Mouse (Mus musculus): Measurements from ENCODE around the gene Dnhd1.

- TF ChIP-seq POLR2A (IDR thresholded peaks at IDR 0.05; ENCODE audit: insufficient read depth, low read depth, low read length), result no peak
- TF ChIP-seq CTCF (IDR thresholded peaks at IDR 0.05; ENCODE audit: insufficient read depth, low read depth, low read length), result no peak
Observed at GRCm38 (mm10) chr7:105621646-105622292, 28.9 kb upstream of the Dnhd1 start.
